Mouse (Mus musculus) testis, postnatal 14 days (tissue): ENCODE measurements at regions not wholly inside any gene's neighbourhood (a gene's known extent, or its start where the extent isn't known, plus 50 kb on each side); places are given as distances from the start of the nearest gene placed in this dataset.
"Not testable (repeated sequence)": the region's sequence is repeated elsewhere in the genome, so short reads cannot be mapped to it uniquely, and the experiment has no call there.

Source experiments
- DNase-seq: peaks from one replicate; pipeline ENCODE4 v3.0.0; 2021; ENCODE audit warnings: low spot score

- no peak for DNase-seq
Measured at GRCm38 (mm10) chr8:96174996-96175395, 286.6 kb upstream of the Got2 start.

- DNase-seq = no peak
Measured at GRCm38 (mm10) chr8:96164933-96165332, 276.6 kb upstream of the Got2 start.

DNA sequence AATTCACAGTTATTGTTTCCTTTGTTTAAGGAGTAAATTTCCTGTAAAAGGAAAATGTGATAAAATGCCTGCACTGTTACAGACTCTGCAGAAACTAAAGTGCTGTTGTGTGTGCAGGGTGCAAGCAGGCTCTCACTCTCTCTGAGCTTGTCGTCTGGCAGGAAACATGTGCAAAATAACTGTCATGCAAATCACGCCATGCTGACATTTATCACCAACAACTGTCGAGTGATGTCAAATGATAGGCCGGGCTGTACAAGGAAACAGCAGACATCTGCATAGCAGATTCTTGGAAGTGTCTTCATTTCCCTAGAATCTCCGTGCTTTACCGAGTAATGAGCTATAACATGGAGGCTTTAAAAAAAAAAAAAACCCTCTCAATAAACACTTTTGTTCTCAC is 271.6 kb upstream of the Got2 start:
- no peak for DNase-seq

DNA sequence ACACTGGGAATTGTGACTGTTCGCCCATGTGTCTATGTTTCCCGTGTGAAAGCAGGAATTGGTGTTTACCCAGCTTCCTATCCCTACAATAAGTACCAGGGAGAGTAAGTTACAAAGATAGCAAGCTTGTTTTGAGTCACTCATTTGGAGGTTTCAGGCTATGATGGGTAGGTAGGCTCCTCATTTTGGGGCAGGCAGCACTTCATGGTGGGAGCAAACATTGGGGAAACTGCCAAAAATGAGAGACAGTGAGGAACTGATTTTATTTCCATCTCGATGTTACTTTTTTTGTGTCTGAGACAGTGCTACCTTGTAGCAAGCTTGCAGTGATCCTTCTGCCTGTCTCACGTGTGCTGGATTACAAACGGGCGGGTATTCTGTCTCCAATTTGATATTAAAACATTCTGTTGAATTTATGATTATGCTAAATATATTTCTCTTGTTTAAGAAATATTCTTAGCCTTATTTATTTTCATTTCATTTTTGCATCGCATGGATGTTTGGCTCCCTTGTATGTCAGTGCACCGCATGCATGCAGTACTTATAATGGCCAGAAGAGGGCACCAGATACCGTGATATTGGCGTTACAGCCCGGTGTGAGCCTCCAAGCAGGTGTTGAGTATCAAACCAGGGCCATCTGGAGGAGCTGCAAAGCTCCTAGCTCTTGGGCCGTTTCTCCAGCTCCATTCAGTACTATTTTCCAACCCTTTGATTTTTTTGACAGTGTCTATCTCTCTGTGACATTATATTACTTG is 264.3 kb upstream of the Got2 start:
- DNase-seq = peak; percentile 72

GRCm38 (mm10) chr8:96152056-96152455 is 263.7 kb upstream of the Got2 start:
- no peak for DNase-seq

GRCm38 (mm10) chr8:96151065-96151472 is 262.7 kb upstream of the Got2 start:
- peak; percentile 11 for DNase-seq

DNA sequence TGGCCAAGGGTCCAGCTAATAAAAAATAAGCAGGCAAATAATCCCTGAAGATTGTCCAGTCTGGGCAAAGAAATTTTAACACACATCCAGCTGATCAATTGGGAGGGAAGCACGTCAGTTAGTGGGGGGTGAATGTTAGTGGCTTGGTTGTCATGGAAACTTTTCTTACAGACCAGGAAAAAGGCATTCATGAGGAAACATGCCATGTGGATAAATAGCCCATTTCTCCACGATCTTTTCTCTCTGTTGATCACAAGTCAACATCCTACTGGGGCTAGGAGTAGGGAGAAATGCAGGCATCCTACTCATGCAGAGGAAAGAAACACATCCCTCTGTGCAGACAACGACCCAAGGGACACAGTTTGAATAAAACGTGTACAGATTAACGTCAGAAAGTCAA is 243.8 kb upstream of the Got2 start:
- DNase-seq = no peak

DNA sequence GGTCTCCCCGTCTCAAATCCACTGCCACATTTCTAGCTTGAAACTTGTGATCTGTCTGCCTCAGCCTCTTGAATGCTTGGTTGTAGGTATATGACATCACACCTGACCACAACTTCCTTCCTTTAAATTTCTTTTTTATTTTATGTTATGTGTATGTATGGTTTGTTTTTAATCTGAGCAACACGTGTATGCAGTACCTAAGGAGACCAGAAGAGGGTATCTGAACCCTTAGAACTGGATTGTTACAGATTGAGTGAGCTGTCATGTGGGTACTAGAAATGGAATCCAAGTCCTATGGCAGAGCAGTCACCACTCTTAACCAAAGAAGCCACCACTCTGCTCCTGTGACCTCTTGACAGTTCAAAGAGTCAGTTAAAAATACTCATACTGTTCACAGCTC is 240.0 kb upstream of the Got2 start:
- DNase-seq = no peak

- DNase-seq = no peak
Measured at GRCm38 (mm10) chr8:96100817-96101216, 212.5 kb upstream of the Got2 start.

GRCm38 (mm10) chr8:96092931-96093330 is 204.6 kb upstream of the Got2 start:
- no peak for DNase-seq

DNA sequence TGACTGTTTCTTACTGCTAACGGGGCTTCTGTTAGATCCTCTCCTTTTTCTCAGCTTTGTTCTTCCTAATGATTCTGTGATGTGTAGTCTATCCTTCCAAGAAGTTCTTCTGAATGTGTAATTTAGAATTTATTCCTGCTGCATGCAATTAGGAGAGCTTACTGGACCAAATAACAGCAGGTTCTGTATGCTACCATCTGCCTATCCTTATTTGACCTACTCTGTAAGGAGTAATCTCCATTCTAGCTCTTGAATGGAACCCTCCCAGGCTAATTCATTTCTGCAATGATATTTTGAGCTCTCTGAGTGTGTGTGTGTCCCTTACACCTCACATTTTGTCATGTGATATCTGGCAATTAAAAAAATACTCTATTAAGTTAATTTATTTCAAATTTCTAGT is 201.9 kb upstream of the Got2 start:
- no peak for DNase-seq

DNA sequence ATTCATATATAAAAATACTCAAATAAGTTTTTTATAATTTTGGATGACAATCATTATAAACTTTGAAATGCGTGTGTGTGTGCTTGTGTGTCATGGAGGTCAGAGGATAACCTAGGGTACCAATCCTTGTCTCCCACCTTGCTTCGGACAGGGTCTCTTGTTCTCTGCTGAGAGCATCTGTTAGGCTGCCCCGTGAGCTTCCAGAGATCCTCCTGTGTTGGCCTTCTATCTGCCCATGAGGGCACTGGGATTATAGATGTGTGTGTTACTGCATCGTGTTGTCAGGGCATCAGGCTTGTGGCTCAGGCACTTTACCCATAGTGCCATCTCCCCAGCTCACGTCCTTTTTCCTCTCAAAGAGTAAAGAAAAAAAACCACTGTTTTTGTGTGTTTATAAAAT is 180.0 kb upstream of the Got2 start:
- DNase-seq = no peak

DNA sequence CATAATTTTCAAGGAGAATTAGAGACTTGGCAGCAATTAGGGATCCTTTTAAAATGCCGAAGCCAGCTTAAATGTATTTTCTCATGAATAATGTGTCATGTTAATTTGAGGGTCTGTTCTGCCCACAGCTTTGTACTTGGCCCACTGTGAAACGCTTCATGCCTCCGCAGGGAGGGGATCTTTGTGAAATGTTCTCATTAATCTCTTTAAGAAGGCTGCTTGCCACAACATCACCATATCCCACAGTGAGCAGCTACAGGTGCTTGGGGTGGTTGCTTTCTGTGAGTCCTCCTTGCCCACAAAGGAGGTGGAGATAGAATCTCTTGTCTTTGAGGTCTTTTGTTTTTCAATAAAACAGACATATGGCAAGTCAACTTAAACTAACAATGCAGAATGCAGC is 159.3 kb upstream of the Got2 start:
- no peak for DNase-seq

GRCm38 (mm10) chr8:96042335-96042734 is 154.0 kb upstream of the Got2 start:
- no peak for DNase-seq

DNA sequence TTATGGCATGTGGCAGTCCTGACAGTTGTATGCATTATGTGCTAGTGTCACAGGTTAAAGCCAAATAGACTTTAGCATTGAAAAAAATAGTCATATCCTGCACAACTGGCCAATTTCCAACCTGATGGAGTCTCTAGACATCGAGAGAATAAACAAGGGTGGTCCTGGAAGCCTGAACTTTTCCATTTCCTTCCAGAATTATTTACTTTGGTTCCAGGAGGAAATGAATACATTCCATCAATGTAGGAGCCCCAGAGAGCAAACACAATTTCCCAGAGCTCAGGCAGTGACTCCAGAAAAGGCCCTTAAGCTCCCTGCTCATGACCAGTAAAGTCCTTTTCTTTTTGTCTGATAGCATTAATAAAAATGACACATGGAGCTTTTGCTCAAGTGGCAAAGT is 151.9 kb upstream of the Got2 start:
- DNase-seq = no peak

DNA sequence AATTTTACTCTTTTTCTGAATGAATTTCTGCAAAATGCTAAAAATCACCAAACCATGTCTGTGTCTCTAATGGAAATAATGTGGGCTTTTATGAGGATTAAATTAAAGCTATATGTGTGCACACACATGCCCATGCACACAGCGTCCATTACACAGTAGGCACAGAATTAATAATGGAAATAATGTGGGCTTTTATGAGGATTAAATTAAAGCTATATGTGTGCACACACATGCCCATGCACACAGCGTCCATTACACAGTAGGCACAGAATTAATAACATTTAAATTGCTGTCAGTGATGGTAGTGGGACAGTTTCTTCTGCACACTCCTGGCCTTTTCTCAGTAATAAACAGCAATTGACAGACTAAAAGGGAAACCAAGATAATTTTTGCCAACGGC is 130.4 kb upstream of the Got2 start:
- DNase-seq = not testable (repeated sequence)

DNA sequence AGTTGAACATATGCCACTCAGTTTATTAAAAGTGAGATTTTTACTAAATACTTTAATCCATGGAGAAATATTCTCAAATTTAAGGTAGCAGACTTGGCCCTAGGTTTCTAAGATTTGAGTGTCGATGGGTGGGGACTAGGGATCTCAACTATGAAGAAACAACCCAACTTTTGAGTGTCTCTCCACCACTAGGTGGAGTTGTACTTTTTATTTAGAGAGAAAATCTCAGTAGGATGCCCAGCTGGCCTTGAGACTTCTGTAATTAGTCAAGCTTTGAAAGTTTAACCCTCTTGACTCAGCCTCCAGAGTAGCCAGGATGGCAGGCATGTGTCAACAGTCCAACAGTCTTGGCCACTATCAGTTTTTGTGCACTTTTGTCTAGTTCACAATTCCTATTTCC is 123.7 kb upstream of the Got2 start:
- no peak for DNase-seq

DNA sequence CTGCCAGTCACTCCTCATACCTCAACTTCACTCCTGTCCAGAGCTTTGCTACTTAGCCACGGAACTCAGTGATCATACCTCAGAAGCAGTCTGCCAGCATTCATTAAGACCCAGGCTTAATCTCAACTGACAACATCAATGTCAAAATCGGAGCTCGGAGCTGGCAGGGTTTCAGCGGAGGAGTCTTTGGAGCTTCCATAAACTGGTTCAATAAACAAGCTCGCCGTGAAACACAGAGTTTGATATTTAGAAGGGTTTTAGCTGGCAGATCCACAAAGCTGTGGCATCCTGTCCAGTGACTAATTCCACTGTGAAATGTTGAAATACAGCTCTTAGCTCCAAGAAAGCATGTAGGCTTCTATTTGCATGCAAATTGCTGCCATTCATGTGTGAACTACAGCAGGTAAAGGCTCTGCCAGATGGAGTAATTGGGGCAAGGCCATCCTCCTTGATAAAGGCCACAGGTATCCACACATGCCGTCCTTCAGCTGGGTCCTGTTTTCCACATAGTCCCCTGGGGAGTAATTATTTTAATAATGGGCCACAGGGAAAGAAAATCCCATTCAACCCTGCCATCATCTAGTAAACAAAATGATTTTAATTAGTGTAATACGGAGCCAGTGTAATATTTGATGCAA is 103.6 kb upstream of the Got2 start:
- DNase-seq = no peak

GRCm38 (mm10) chr8:95988616-95989380 is 100.5 kb upstream of the Got2 start:
- DNase-seq = no peak

DNA sequence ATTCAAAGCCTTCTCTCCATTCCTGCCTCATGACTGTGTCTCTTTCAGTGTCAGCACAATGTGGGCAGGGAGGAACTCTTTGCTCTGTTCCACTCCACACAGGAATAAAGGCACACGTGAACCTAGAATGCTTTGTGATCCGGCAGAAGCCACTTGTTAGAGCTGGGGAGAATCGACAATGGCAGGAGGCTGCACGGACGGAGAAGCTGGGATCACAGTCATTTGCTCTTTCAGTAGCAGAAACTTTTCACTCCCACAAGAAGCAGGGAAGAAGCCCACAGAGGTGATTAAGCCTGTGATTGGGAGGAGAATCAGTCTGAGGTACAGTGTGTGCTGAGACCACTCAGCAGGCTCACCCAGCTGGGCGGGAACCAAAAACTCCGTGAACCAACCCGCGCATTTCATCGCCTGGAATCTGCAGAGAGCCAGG is 98.7 kb upstream of the Got2 start:
- no peak for DNase-seq

- no peak for DNase-seq
Measured at GRCm38 (mm10) chr8:95986410-95986809, 98.1 kb upstream of the Got2 start.

DNA sequence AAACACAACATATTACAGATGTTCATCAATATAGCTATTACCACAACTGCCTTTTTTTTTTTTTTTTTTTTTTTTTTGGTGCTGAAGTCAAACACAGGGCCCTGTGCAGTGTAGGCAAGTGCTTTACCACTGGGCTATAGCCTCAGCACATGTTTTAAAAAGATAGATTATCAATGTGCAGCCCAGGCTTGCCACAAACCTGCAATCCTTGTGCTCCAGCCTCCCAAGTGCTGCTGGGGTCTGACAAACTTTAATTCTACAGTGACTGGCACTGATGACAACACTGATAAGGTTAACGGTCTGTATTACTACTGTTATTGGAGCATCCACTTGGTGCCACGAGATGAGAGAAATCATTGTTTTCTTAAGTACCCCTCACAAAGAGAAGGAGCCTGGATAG is 95.3 kb upstream of the Got2 start:
- no peak for DNase-seq

- no peak for DNase-seq
Measured at GRCm38 (mm10) chr8:95980405-95980804, 92.1 kb upstream of the Got2 start.
